Mouse (Mus musculus) hindbrain, embryonic 16.5 days (tissue): ENCODE measurements around the gene Fam185a. TPM values are rescaled to one million over a fixed set of nuclear protein-coding genes. Genes with fewer than 3 reads are reported as not detected.
A peak's percentile ranks its signal among the peaks of the same experiment; 100 is the strongest.

Experiments
- ATAC-seq: fragments of 200-750 bp; cut with Nextera tagmentation; 2 replicates; pipeline ENCODE4 v1.8.0; 2017; ENCODE audit warnings: moderate TSS enrichment, moderate library complexity
- H3K27ac ChIP-seq: fragments of 300-500 bp; sonication (generic); 2 replicates; pipeline ENCODE4 v1.5.1; 2014; ENCODE audit warnings: low read depth, mild to moderate bottlenecking, control low read depth, low read length, moderate library complexity
- H3K27me3 ChIP-seq: fragments of 300-500 bp; sonication (generic); replicated peaks from 2 replicates; pipeline ENCODE4 v1.6.1; 2014; ENCODE audit warnings: low read length; ENCODE audit not compliant: control insufficient read depth, insufficient read depth
- H3K36me3 ChIP-seq: fragments of 300-500 bp; sonication (generic); 2 replicates; pipeline ENCODE4 v1.6.1; 2014; ENCODE audit warnings: mild to moderate bottlenecking, low read length, moderate library complexity, mixed read lengths; ENCODE audit not compliant: control insufficient read depth, insufficient read depth
- H3K4me1 ChIP-seq: fragments of 300-500 bp; sonication (generic); 2 replicates; pipeline ENCODE4 v1.6.1; 2014; ENCODE audit warnings: low read depth, low read length; ENCODE audit not compliant: control insufficient read depth, insufficient read depth
- H3K4me2 ChIP-seq: fragments of 300-500 bp; sonication (generic); 2 replicates; pipeline ENCODE4 v1.6.1; 2014; ENCODE audit warnings: mild to moderate bottlenecking, low read length, control low read depth, moderate library complexity
- H3K4me3 ChIP-seq: fragments of 300-500 bp; sonication (generic); 2 replicates; pipeline ENCODE4 v1.5.1; 2014; ENCODE audit warnings: mild to moderate bottlenecking, low read length, control low read depth, moderate library complexity
- H3K9ac ChIP-seq: fragments of 300-500 bp; sonication (generic); 2 replicates; pipeline ENCODE4 v1.6.1; 2014; ENCODE audit warnings: low read depth, mild to moderate bottlenecking, control low read depth, low read length, moderate library complexity
- H3K9me3 ChIP-seq: fragments of 300-500 bp; sonication (generic); 2 replicates; pipeline ENCODE4 v1.6.1; 2014; ENCODE audit warnings: mild to moderate bottlenecking, low read length, moderate library complexity; ENCODE audit not compliant: control insufficient read depth
- WGBS: fragments of 180-500 bp; shearing (Covaris S2); extraction: QIAGEN DNeasy Blood & Tissue Kit; methylation state at CpG from one replicate; pipeline ENCODE4 v1.1.7; 2014; 5-methylcytosine and 5-hydroxymethylcytosine counted together
- polyA plus RNA-seq: library from polyadenylated mRNA; unstranded; fragments of >200 nt; fragmentation: Nextera tagmentation; extraction: Ambion mirVana; gene quantifications from 2 replicates; pipeline ENCODE4 v1.2.1, GENCODE M21; 2015

The Fam185a gene
- polyA plus RNA-seq, 1 experiment from 2014 or later, result 10.3 TPM

GRCm38 (mm10) chr5:21513363-21513762 lies 88.6 kb downstream of the Fam185a start:
- 68% methylated on average over 10 of the region's 10 CpGs for WGBS
- H3K27ac ChIP-seq, result no peak overlapping the region
- no peak for ATAC-seq

GRCm38 (mm10) chr5:21517562-21517961 lies 92.8 kb downstream of the Fam185a start:
- H3K4me3 ChIP-seq, result no peak overlapping the region
- 96% methylated on average over 2 of the region's 2 CpGs for WGBS

More at GRCm38 (mm10) chr5:21513363-21513762, 88.6 kb downstream of the Fam185a start:
- Histone ChIP-seq H3K4me3 (no peak overlapping the region), H3K4me1 (no peaks in the 10 kb centered on the region), H3K4me2 (no peak overlapping the region), H3K36me3 (no peaks in the 10 kb centered on the region), H3K9ac (no peak overlapping the region), H3K27me3 (no peaks in the 10 kb centered on the region), H3K9me3 (no peaks in the 10 kb centered on the region)

GRCm38 (mm10) chr5:21518207-21518606 lies 93.4 kb downstream of the Fam185a start:
- Histone ChIP-seq H3K27ac (no peak overlapping the region), H3K4me2 (no peak overlapping the region), H3K4me3 (no peak overlapping the region), H3K4me1 (no peaks in the 10 kb centered on the region), H3K27me3 (no peaks in the 10 kb centered on the region), H3K9ac (no peak overlapping the region), H3K9me3 (no peaks in the 10 kb centered on the region), H3K36me3 (no peaks in the 10 kb centered on the region)
- no peak for ATAC-seq
- 71% methylated on average over 4 of the region's 4 CpGs for WGBS

More at GRCm38 (mm10) chr5:21517562-21517961, 92.8 kb downstream of the Fam185a start:
- Histone ChIP-seq H3K9ac (no peak overlapping the region), H3K27ac (no peak overlapping the region), H3K27me3 (no peaks in the 10 kb centered on the region), H3K9me3 (no peaks in the 10 kb centered on the region), H3K36me3 (no peaks in the 10 kb centered on the region), H3K4me2 (no peak overlapping the region), H3K4me1 (no peaks in the 10 kb centered on the region)
- ATAC-seq, result no peak

- Histone ChIP-seq H3K4me3 (no peak overlapping the region), H3K4me2 (no peak overlapping the region), H3K36me3 (no peaks in the 10 kb centered on the region), H3K9ac (no peak overlapping the region), H3K27ac (no peak overlapping the region), H3K4me1 (no peaks in the 10 kb centered on the region), H3K27me3 (no peaks in the 10 kb centered on the region), H3K9me3 (no peaks in the 10 kb centered on the region)
- 82% methylated on average over 3 of the region's 3 CpGs for WGBS
- ATAC-seq, result no peak
Measured at GRCm38 (mm10) chr5:21519166-21519565, 94.4 kb downstream of the Fam185a start.

- Histone ChIP-seq H3K4me2 (no peak overlapping the region), H3K27me3 (no peaks in the 10 kb centered on the region), H3K4me3 (no peak overlapping the region), H3K4me1 (no peaks in the 10 kb centered on the region), H3K9ac (no peak overlapping the region), H3K9me3 (no peaks in the 10 kb centered on the region), H3K27ac (no peak overlapping the region), H3K36me3 (no peaks in the 10 kb centered on the region)
- ATAC-seq, result no peak
- 20% methylated on average over 11 of the region's 11 CpGs for WGBS
Measured at GRCm38 (mm10) chr5:21526835-21527485, 102.2 kb downstream of the Fam185a start.

- Histone ChIP-seq H3K4me2 (no peak overlapping the region), H3K4me3 (no peak overlapping the region), H3K27ac (no peak overlapping the region), H3K27me3 (no peaks in the 10 kb centered on the region), H3K4me1 (no peaks in the 10 kb centered on the region), H3K9me3 (no peaks in the 10 kb centered on the region), H3K9ac (no peak overlapping the region), H3K36me3 (no peaks in the 10 kb centered on the region)
- no peak for ATAC-seq
- 35% methylated on average over 4 of the region's 4 CpGs for WGBS
Measured at GRCm38 (mm10) chr5:21527488-21527911, 102.7 kb downstream of the Fam185a start.

GRCm38 (mm10) chr5:21528068-21528842 lies 103.5 kb downstream of the Fam185a start:
- ATAC-seq, result peak; percentile 34; the same call in 1 of the 2 replicates
- H3K4me1 ChIP-seq, result no peaks in the 10 kb centered on the region
- no peak overlapping the region for H3K4me3 ChIP-seq
- H3K9ac ChIP-seq, result no peak overlapping the region
- H3K36me3 ChIP-seq, result no peaks in the 10 kb centered on the region
- H3K4me2 ChIP-seq, result no peak overlapping the region
- no peaks in the 10 kb centered on the region for H3K9me3 ChIP-seq
- 77% methylated on average over 15 of the region's 15 CpGs for WGBS
- H3K27ac ChIP-seq, result no peak overlapping the region
- H3K27me3 ChIP-seq, result no peaks in the 10 kb centered on the region

GRCm38 (mm10) chr5:21529110-21529720 lies 104.5 kb downstream of the Fam185a start:
- Histone ChIP-seq H3K4me1 (no peaks in the 10 kb centered on the region), H3K27ac (no peak overlapping the region), H3K4me3 (no peak overlapping the region), H3K4me2 (no peak overlapping the region), H3K36me3 (no peaks in the 10 kb centered on the region), H3K9me3 (no peaks in the 10 kb centered on the region), H3K27me3 (no peaks in the 10 kb centered on the region), H3K9ac (no peak overlapping the region)
- WGBS, result 94% methylated on average over 8 of the region's 8 CpGs
- no peak for ATAC-seq
